Mouse (Mus musculus) liver, embryonic 13.5 days (tissue): Measurements from ENCODE around the gene Alpl. TPM values are rescaled to one million over a fixed set of nuclear protein-coding genes. Genes with fewer than 3 reads are reported as not detected.
A peak's percentile ranks its signal among the peaks of the same experiment; 100 is the strongest.

Experiments used
- ATAC-seq: fragments of 200-750 bp; cut with Nextera tagmentation; 2 replicates; pipeline ENCODE4 v1.8.0; 2017; ENCODE audit warnings: low read depth, mild to moderate bottlenecking, moderate number of reproducible peaks, moderate library complexity
- DNase-seq: peaks from one replicate; pipeline ENCODE4 v3.0.0; 2022
- H3K27ac ChIP-seq: fragments of 300-500 bp; sonication (generic); 2 replicates; pipeline ENCODE4 v1.5.1; 2015; ENCODE audit warnings: moderate library complexity, mild to moderate bottlenecking, inconsistent platforms
- H3K27me3 ChIP-seq: fragments of 300-500 bp; sonication (generic); 2 replicates; pipeline ENCODE4 v1.6.1; 2015; ENCODE audit warnings: mild to moderate bottlenecking, inconsistent platforms
- H3K36me3 ChIP-seq: fragments of 300-500 bp; sonication (generic); 2 replicates; pipeline ENCODE4 v1.6.1; 2015; ENCODE audit warnings: mild to moderate bottlenecking, inconsistent platforms
- H3K4me1 ChIP-seq: fragments of 300-500 bp; sonication (generic); replicated peaks from 2 replicates; pipeline ENCODE4 v1.6.1; 2015; ENCODE audit warnings: inconsistent platforms
- H3K4me2 ChIP-seq: fragments of 300-500 bp; sonication (generic); 2 replicates; pipeline ENCODE4 v1.6.1; 2015; ENCODE audit warnings: inconsistent platforms, mild to moderate bottlenecking, moderate library complexity
- H3K4me3 ChIP-seq: fragments of 300-500 bp; sonication (generic); replicated peaks from 2 replicates; pipeline ENCODE4 v1.5.1; 2015; ENCODE audit warnings: mild to moderate bottlenecking, inconsistent platforms
- H3K9ac ChIP-seq: fragments of 300-500 bp; sonication (generic); 2 replicates; pipeline ENCODE4 v1.6.1; 2015; ENCODE audit warnings: mild to moderate bottlenecking, inconsistent platforms
- H3K9me3 ChIP-seq: fragments of 300-500 bp; sonication (generic); replicated peaks from 2 replicates; pipeline ENCODE4 v1.6.1; 2016; ENCODE audit warnings: inconsistent platforms
- WGBS: fragments of 180-500 bp; shearing (Covaris S2); methylation state at CpG from one replicate; pipeline ENCODE4 v1.1.7; 2015; ENCODE audit not compliant: insufficient replicate concordance; 5-methylcytosine and 5-hydroxymethylcytosine counted together
- polyA plus RNA-seq: library from polyadenylated mRNA; unstranded; fragments of >200 nt; fragmentation: Nextera tagmentation; extraction: Ambion mirVana; gene quantifications from 2 replicates; pipeline ENCODE4 v1.2.1, GENCODE M21; 2015

Alpl gene
- polyA plus RNA-seq, 1 experiment from 2014 or later, result 6.3 TPM

DNA sequence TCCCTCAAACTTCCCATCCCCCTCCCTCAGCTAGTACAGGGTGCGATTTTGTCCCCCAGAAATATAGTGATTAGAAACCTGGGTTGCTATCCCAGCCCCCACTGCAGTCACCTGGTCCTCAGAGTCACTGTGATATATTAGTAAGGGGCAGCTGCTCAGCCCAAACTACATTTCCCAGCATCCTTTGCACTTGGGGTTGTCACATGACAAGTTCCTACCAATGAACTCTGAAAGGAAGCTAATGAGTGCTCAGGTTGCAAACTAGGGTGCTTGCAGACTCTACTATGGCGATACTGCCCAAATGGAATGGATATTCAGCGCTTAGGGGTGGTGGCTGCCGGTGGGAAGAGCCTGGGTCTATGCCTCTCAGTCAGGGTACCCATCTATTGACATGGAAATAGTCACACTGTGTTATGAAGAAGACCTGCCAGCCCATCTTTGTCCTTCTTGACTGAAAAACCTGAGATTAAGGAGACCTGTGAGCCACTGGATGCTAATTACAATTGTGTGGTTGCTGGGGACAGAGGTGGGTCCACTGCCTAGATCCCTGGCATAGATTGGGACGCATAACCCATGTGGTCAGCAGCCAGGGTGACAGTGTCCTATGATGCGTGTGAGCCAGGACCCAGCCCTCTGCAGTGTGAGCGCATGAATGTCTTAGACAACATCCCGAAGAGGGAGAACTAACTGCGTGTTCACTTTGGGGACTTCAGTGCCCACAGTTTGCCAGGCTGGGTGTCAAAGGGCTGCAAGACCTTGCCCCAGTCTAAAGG lies 56.8 kb downstream of the Alpl start:
- Histone ChIP-seq H3K4me3 (no peak overlapping the region), H3K4me2 (0 out of 2 replicates have a peak overlapping the region, but pooled peaks have one; percentile 18), H3K9me3 (no peaks in the 10 kb centered on the region), H3K27ac (no peak overlapping the region), H3K9ac (no peak overlapping the region), H3K36me3 (no peaks in the 10 kb centered on the region), H3K27me3 (peaks cover 41% of the 10 kb centered on the region), H3K4me1 (peaks cover 13% of the 10 kb centered on the region)
- ATAC-seq, result peak; percentile 37; the same call in 1 of the 2 replicates
- 45% methylated on average over 9 of the region's 9 CpGs for WGBS
- no peak for DNase-seq

DNA sequence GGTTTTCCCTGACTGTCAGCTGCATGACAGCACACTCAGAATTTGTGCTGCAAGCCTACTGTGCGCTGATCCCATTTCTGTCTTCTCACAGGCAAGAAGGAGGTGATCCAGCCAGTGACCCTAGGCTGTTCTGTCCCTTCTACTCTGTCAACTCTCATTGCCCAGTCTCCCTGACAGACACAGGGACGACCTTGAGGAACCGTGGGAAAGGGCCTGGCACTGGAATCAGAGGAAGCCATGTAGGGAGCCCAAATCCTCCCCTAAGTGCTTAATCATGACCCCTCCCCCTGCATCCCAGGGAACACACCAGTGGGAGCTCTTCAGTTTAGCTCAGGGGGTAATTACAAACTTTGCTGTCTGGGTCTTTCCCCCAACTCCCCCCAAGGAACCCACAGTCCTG lies 58.4 kb downstream of the Alpl start:
- Histone ChIP-seq H3K9me3 (no peaks in the 10 kb centered on the region), H3K4me1 (peaks cover 13% of the 10 kb centered on the region), H3K27me3 (peaks cover 40% of the 10 kb centered on the region), H3K4me2 (no peak overlapping the region), H3K4me3 (no peak overlapping the region), H3K36me3 (no peaks in the 10 kb centered on the region), H3K27ac (no peak overlapping the region), H3K9ac (no peak overlapping the region; the same call in 1 of the 2 replicates)
- WGBS, result 46% methylated on average over 3 of the region's 3 CpGs
- ATAC-seq, result no peak
- DNase-seq, result no peak

DNA sequence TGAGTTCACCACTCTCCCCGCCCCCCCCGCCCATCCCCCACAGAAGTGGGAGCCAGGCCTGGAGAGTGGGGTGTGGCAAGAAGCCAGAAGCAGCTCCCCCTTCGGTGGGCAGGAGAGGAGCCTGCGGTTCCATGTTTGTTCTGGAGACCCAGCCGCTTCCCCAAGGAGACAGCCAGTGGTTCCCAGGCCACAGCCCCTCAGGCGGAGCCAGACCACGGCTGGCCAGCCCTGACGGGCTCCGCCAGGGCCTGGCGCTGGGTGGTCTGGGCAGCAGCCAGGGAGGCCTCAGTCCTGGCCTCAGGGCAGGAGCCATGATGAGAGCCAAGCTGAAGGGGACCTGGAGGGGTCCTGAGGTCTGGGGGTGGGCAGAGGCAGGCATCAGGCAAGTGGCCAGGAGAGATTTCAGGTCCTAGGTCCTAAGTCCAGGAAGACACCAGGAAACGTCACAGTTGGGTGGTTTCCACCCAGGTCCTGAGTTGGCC lies 59.9 kb downstream of the Alpl start:
- Histone ChIP-seq H3K36me3 (no peaks in the 10 kb centered on the region), H3K9me3 (no peaks in the 10 kb centered on the region), H3K4me3 (no peak overlapping the region), H3K4me1 (peaks cover 13% of the 10 kb centered on the region), H3K9ac (no peak overlapping the region), H3K27ac (no peak overlapping the region), H3K4me2 (no peak overlapping the region), H3K27me3 (peaks cover 43% of the 10 kb centered on the region)
- DNase-seq (no peak), ATAC-seq (no peak)
- WGBS, result 52% methylated on average over 11 of the region's 11 CpGs

DNA sequence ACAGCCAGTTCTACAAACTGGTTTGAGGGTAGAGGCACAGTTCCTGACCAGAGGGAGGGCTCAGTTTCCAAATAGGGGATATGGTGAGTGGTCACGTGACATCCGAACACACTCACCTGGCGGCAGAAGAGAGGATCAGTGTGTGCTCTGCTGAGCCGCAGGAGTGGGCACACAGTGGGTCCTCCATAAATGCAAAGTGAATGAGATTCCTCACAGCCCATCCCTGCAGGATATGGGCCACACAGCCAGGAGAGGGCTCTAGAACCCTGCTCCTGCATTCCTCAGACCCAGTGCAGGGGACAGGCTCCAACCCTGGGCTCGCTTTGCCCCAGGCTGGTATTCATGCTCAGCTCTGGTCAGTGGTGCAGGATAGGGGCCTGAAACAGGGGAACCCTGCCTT lies 62.7 kb downstream of the Alpl start:
- Histone ChIP-seq H3K36me3 (no peaks in the 10 kb centered on the region), H3K27ac (no peak overlapping the region), H3K4me1 (peaks cover 11% of the 10 kb centered on the region), H3K9ac (no peak overlapping the region), H3K4me3 (no peak overlapping the region), H3K4me2 (no peak overlapping the region), H3K27me3 (peaks cover 63% of the 10 kb centered on the region), H3K9me3 (no peaks in the 10 kb centered on the region)
- 47% methylated on average over 5 of the region's 5 CpGs for WGBS
- ATAC-seq (no peak), DNase-seq (no peak)

DNA sequence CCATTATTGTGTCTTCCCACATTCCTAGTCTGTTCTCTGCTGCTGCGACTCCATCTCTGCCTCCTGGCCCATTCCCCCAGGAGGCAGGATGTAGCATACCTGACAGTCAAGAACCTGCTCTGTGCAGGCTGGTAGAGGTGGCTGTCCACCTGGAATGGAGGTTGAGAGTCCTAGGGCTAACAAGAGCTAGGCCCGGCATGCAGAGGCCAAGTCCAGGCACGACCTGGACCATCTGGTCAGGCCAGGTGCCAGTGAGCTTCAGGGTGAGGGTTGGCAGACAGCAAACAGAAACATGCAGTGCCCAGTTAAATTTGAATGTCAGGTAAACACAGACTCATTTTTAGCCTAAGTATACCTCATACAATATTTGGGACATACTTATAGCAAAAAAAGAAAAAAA lies 63.2 kb downstream of the Alpl start:
- Histone ChIP-seq H3K4me1 (peaks cover 16% of the 10 kb centered on the region), H3K27ac (no peak overlapping the region), H3K27me3 (peaks cover 68% of the 10 kb centered on the region), H3K9ac (no peak overlapping the region), H3K4me3 (no peak overlapping the region), H3K36me3 (no peaks in the 10 kb centered on the region), H3K9me3 (no peaks in the 10 kb centered on the region), H3K4me2 (no peak overlapping the region)
- ATAC-seq (no peak), DNase-seq (no peak)
- WGBS, result 69% methylated on average over 3 of the region's 3 CpGs

DNA sequence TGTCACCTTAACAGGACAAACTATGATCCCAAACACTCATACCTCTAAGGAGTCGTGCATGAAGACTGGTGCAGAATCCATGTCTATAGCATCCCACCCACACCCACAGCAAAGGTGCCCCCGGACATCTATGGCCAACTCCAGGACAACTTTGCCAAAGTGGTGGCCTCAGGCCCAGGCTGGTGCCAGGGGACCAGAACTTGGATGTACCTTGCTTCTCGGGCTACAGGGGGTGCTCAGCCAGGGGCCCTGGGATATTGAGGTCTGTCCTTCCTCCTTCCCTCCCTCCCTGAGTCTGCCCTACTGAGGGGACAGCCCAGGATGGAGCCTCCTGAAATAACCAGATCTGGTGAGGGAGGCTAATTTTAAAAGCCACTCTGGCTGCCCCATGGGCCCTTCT lies 63.8 kb downstream of the Alpl start:
- DNase-seq, result no peak
- ATAC-seq, result no peak
- Histone ChIP-seq H3K9ac (no peak overlapping the region), H3K4me3 (no peak overlapping the region), H3K4me1 (peaks cover 22% of the 10 kb centered on the region), H3K9me3 (no peaks in the 10 kb centered on the region), H3K36me3 (no peaks in the 10 kb centered on the region), H3K4me2 (no peak overlapping the region), H3K27me3 (peaks cover 74% of the 10 kb centered on the region), H3K27ac (no peak overlapping the region)
- 56% methylated on average over 3 of the region's 3 CpGs for WGBS

DNA sequence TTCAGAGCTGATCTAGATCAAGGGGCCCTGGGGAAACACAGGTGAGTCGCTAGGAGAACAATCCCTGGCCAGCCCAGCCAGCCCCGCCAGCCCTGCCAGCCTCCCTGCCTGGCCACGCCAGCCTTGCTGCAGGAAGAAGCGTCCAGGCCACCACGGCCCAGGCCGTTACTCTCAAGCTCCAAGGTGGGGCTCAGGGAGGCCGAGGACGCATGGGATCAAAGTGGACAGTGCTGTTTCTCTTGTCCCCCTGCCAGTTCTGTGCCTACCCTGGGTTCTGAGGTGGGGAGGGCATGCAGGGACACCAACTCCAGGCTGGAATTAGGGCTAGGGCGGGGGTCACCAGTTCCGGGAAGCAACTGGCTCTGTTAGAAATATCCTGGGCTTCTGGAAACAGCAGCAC lies 64.3 kb downstream of the Alpl start:
- H3K4me2 ChIP-seq, result no peak overlapping the region
- WGBS, result 54% methylated on average over 10 of the region's 10 CpGs
- no peaks in the 10 kb centered on the region for H3K9me3 ChIP-seq
- peaks cover 23% of the 10 kb centered on the region for H3K4me1 ChIP-seq
- H3K36me3 ChIP-seq, result no peaks in the 10 kb centered on the region
- ATAC-seq (no peak), DNase-seq (no peak)
- no peak overlapping the region for H3K27ac ChIP-seq
- no peak overlapping the region for H3K4me3 ChIP-seq
- H3K9ac ChIP-seq, result no peak overlapping the region
- peaks cover 74% of the 10 kb centered on the region for H3K27me3 ChIP-seq

DNA sequence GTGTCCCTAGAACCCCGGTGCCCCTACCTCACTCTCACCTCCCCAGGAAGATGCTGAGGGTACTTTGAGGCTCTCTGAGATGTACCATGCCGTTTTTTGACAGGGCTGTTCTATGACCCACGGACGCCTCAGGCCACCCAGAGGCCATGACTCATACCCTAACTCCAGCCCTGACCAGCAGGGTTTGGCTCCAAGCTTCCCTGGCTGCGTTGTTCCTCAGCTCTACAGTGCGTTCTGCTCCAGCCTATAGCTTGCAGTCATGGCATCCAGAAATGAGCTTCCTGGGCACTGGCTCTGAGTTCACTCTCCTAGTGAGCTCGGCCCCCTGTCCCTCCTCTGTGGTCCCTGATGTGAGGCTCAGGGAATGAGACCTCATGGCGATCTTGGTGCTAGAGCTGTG lies 65.4 kb downstream of the Alpl start:
- no peak overlapping the region for H3K9ac ChIP-seq
- no peaks in the 10 kb centered on the region for H3K9me3 ChIP-seq
- no peak overlapping the region for H3K27ac ChIP-seq
- H3K4me2 ChIP-seq, result no peak overlapping the region
- peaks cover 70% of the 10 kb centered on the region for H3K27me3 ChIP-seq
- peaks cover 23% of the 10 kb centered on the region for H3K4me1 ChIP-seq
- WGBS, result 60% methylated on average over 8 of the region's 8 CpGs
- no peaks in the 10 kb centered on the region for H3K36me3 ChIP-seq
- H3K4me3 ChIP-seq, result no peak overlapping the region
- DNase-seq (no peak), ATAC-seq (no peak)

DNA sequence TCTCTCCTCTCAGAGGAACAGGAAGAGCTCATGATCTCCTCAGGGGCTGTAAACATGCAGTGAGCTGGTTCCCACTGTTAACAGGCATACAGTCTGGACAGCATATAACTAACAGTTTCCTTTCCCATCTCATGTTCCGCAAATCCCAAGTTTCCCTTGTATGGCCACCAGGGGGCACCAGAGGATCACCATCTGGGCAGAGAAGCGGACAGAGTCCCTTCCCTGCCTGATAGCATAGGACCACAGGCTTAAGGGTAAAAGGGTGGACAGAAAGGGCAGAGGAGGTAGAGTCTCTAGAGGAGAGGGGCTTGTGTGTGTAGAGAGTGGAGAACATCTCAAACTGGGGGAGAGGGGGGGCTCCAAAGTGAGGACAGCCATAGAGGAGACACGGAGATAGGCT lies 66.0 kb downstream of the Alpl start:
- Histone ChIP-seq H3K9ac (no peak overlapping the region), H3K4me2 (no peak overlapping the region), H3K27ac (no peak overlapping the region), H3K36me3 (no peaks in the 10 kb centered on the region), H3K27me3 (peaks cover 68% of the 10 kb centered on the region), H3K9me3 (no peaks in the 10 kb centered on the region), H3K4me1 (peaks cover 28% of the 10 kb centered on the region), H3K4me3 (no peak overlapping the region)
- DNase-seq (peak; percentile 66), ATAC-seq (peak; percentile 18; the same call in 1 of the 2 replicates)
- 17% methylated on average over 3 of the region's 3 CpGs for WGBS

DNA sequence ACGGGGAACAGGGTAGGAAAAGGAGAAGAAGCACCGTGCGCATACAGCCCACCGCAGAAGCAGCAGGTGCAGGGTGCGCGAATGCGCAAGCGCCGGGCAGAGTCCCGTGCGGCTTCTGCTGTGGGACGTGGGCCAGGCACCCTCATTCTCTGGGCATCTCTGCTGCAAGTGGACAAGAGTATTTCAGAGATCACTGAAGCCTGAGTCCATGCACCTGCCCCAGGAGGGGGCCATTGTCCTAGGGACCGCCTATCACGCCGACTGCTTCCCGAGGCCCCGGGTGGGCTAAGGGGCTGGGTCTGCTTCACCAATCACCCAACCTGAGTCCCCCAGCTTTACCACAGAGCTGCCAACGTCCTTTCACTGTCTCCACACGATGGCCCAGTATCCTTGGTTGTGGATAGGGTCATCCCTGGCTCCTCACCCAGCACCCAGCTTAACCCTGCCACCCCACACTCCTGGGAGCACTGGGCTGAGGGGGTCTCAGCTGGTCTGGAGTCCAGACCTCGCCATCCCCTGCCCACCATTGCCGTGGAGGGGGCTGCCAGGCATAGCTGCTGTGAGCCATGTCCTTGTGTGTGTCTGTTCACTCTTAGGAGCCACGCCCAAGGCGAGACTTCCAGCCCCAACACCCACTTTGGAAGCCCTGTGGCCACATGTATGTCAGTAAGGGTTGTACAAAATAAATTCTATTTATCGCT lies 66.9 kb downstream of the Alpl start:
- no peak overlapping the region for H3K4me3 ChIP-seq
- H3K4me1 ChIP-seq, result peaks cover 36% of the 10 kb centered on the region
- WGBS, result 23% methylated on average over 24 of the region's 24 CpGs

DNA sequence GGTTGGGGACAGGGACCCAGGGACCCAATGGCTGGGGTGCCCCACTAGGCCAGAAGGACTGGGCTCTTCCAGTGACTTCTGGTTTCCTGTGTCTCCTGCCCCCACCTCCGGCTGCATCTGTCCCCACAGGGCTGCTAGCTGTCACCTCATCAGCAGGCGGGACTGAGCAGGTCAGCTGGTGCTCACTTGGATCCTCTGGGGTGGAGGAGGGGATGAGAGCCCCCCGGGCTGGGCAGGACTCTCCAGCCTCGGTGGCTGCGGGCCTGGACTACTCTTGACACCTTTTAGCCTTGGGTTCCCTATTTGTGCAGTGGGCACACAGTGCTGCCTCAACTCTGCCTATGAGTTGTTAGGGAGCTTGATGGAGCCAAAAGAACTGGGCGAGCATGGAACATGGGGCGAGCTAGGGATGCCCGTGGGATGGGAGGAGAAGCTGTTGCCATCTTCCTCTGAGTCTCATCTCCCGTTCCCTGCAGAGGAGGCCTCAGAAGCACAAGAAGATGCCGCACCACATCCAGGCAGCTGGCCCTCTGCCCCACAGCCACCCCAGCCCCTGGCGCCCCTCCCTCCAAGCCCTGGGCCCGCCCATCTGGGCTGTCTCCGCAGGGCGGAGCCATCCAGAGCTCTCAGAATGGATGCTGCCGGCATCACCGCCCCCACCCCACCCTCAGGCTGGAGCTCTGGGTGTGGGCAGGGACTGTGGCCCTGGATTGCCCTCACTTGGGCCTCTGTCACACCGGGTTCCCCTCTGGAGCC lies 67.6 kb downstream of the Alpl start:
- Histone ChIP-seq H3K27me3 (peaks cover 69% of the 10 kb centered on the region), H3K36me3 (no peaks in the 10 kb centered on the region), H3K9ac (no peak overlapping the region), H3K4me2 (peak overlapping the region; percentile 2; the same call in 1 of the 2 replicates), H3K27ac (no peak overlapping the region), H3K9me3 (no peaks in the 10 kb centered on the region), H3K4me3 (no peak overlapping the region), H3K4me1 (peaks cover 43% of the 10 kb centered on the region)
- DNase-seq (no peak), ATAC-seq (no peak)
- 9% methylated on average over 17 of the region's 17 CpGs for WGBS

More for the DNA sequence above, 66.9 kb downstream of the Alpl start:
- Histone ChIP-seq H3K4me2 (peak overlapping the region; percentile 2; the same call in 1 of the 2 replicates), H3K27me3 (peaks cover 64% of the 10 kb centered on the region), H3K27ac (no peak overlapping the region), H3K9ac (no peak overlapping the region), H3K36me3 (no peaks in the 10 kb centered on the region), H3K9me3 (no peaks in the 10 kb centered on the region)
- DNase-seq, result no peak
- ATAC-seq, result no peak
